Mouse (Mus musculus) lung, postnatal 0 days (tissue): ENCODE data around the gene Rxfp4. TPM values are rescaled to one million over a fixed set of nuclear protein-coding genes. Genes with fewer than 3 reads are reported as not detected.

ENCODE experiments used
- ATAC-seq: fragments of 200-750 bp; cut with Nextera tagmentation; 2 replicates; pipeline ENCODE4 v1.8.0; 2017; ENCODE audit warnings: moderate library complexity
- DNase-seq: peaks from one replicate; pipeline ENCODE4 v3.0.0-alpha.2; 2016; ENCODE audit warnings: low spot score
- H3K27ac ChIP-seq: fragments of 300-500 bp; sonication (generic); 2 replicates; pipeline ENCODE4 v1.5.1; 2014; ENCODE audit warnings: antibody characterized with exemption, mild to moderate bottlenecking, low read length, mixed read lengths
- H3K27me3 ChIP-seq: fragments of 300-500 bp; sonication (generic); replicated peaks from 2 replicates; pipeline ENCODE4 v1.6.1; 2014; ENCODE audit warnings: low read length, mixed read lengths; ENCODE audit not compliant: insufficient read depth
- H3K36me3 ChIP-seq: fragments of 300-500 bp; sonication (generic); 2 replicates; pipeline ENCODE4 v1.6.1; 2014; ENCODE audit warnings: low read length, mixed read lengths; ENCODE audit not compliant: insufficient read depth
- H3K4me1 ChIP-seq: fragments of 300-500 bp; sonication (generic); 2 replicates; pipeline ENCODE4 v1.6.1; 2014; ENCODE audit warnings: antibody characterized with exemption, low read depth, low read length, mixed read lengths; ENCODE audit not compliant: insufficient read depth
- H3K4me2 ChIP-seq: fragments of 300-500 bp; sonication (generic); replicated peaks from 2 replicates; pipeline ENCODE4 v1.6.1; 2014; ENCODE audit warnings: low read depth, mild to moderate bottlenecking, low read length, moderate library complexity, mixed read lengths
- H3K4me3 ChIP-seq: fragments of 300-500 bp; sonication (generic); 2 replicates; pipeline ENCODE4 v1.5.1; 2014; ENCODE audit warnings: low read depth, low read length
- H3K9ac ChIP-seq: fragments of 300-500 bp; sonication (generic); replicated peaks from 2 replicates; pipeline ENCODE4 v1.6.1; 2014; ENCODE audit warnings: low read depth, mild to moderate bottlenecking
- H3K9me3 ChIP-seq: fragments of 300-500 bp; sonication (generic); 2 replicates; pipeline ENCODE4 v1.6.1; 2016; ENCODE audit warnings: low read length, mixed read lengths
- CTCF ChIP-seq: IDR thresholded peaks from 2 replicates; pipeline ENCODE4 v1.5.1; 2016; ENCODE audit warnings: antibody characterized with exemption, mild to moderate bottlenecking
- EP300 ChIP-seq: IDR thresholded peaks from 2 replicates; pipeline ENCODE4 v1.6.1; 2016; ENCODE audit warnings: antibody characterized with exemption, mild to moderate bottlenecking, control low read depth
- WGBS: fragments of 180-500 bp; shearing (Covaris S2); extraction: QIAGEN DNeasy Blood & Tissue Kit; methylation state at CpG from one replicate; pipeline ENCODE4 v1.1.7; 2014; 5-methylcytosine and 5-hydroxymethylcytosine counted together
- polyA plus RNA-seq: library from polyadenylated mRNA; unstranded; fragments of >200 nt; fragmentation: Nextera tagmentation; extraction: Ambion mirVana; gene quantifications from 2 replicates; pipeline ENCODE4 v1.2.1, GENCODE M21; 2015

Rxfp4 gene
- polyA plus RNA-seq = 0.61 and 0.92 TPM in 2 replicates

DNA sequence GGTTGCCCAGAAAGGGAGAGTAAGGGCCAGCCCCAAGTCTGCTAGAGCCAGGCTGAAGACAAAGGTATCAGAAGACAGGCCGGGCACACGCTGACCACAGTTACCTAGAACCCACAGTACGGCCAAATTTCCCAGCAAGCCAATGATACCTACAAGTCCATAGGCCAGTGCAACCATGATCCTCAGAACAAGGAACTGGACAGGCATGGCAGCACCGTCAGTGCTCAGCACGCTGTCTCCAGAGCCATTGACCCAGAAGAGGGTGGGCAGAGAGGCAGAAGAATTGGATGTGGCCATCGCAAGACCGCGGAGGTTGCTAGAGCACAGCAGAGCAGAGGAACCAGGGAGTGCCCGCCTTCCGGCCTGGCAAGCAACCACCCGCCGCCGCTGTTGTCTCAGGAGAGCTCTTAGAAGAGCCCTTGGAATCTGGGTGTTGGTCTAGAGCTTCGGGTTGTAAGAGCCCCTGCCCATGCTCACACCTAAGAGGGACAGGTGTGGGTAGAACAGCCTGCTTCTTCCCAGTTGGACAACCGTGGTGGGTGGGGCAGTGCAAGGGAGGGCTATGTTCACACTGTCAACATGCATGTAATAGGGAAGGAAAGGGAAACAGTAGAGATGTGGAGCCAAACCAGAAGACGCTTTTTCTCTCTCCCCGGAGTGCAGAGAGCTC lies at the start of gene Rxfp4:
Rxfp4 (minus strand) TSS at position 297 of the 670 bp plus-strand sequence.
- TF ChIP-seq CTCF (no peak), EP300 (peak; percentile 75)
- H3K27me3 ChIP-seq = no peaks in the 10 kb centered on the region
- WGBS = 63% methylated on average over 17 of the region's 17 CpGs
- DNase-seq (peak; percentile 84), ATAC-seq (peak; percentile 96)
- peaks cover 12% of the 10 kb centered on the region; the same call in 1 of the 2 replicates for H3K4me1 ChIP-seq
- no peak within 1 kb of the TSS; the same call in 1 of the 2 replicates for H3K4me2 ChIP-seq
- H3K9me3 ChIP-seq = no peaks in the 10 kb centered on the region
- no peak within 1 kb of the TSS for H3K4me3 ChIP-seq
- H3K36me3 ChIP-seq = peaks cover 7% of the 10 kb centered on the region; the same call in 1 of the 2 replicates
- H3K27ac ChIP-seq = peak within 1 kb of the TSS; percentile 84
- H3K9ac ChIP-seq = no peak within 1 kb of the TSS

DNA sequence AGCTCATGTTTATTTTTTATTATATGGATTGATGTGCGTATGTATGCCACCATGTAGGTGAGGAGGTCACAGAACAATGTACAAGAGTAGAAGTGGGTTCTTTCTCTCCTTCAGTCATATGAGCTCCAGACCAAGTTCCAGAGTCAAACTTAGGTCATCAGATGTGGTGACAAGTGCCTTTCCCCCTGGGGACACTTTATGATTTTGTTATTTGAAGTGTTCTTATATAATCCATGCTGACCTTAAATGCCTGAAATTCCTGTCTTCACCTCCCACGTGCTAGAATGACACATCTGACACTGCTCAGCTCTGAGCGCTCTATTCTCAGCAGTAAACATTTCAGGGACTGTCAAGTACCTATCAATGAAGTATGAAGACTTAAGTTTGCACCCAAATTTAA lies 48.3 kb upstream of the Rxfp4 start:
- Histone ChIP-seq H3K36me3 (peaks cover 57% of the 10 kb centered on the region; the same call in 1 of the 2 replicates), H3K4me1 (no peaks in the 10 kb centered on the region), H3K4me2 (no peak overlapping the region), H3K4me3 (no peak overlapping the region), H3K9ac (no peak overlapping the region), H3K9me3 (no peaks in the 10 kb centered on the region), H3K27me3 (no peaks in the 10 kb centered on the region), H3K27ac (no peak overlapping the region)
- TF ChIP-seq CTCF (no peak), EP300 (no peak)
- WGBS = 47% methylated on average over 3 of the region's 3 CpGs
- no peak for ATAC-seq
- DNase-seq = no peak

GRCm38 (mm10) chr3:88700247-88700646 lies 47.3 kb upstream of the Rxfp4 start:
- no peaks in the 10 kb centered on the region for H3K27me3 ChIP-seq
- H3K4me1 ChIP-seq = no peaks in the 10 kb centered on the region
- 80% methylated on average over 3 of the region's 3 CpGs for WGBS
- no peak overlapping the region for H3K4me2 ChIP-seq
- no peak overlapping the region for H3K9ac ChIP-seq
- no peak overlapping the region for H3K4me3 ChIP-seq
- H3K27ac ChIP-seq = no peak overlapping the region
- H3K36me3 ChIP-seq = peaks cover 61% of the 10 kb centered on the region; the same call in 1 of the 2 replicates
- TF ChIP-seq CTCF (no peak), EP300 (no peak)
- no peaks in the 10 kb centered on the region for H3K9me3 ChIP-seq
- DNase-seq = no peak
- no peak for ATAC-seq

DNA sequence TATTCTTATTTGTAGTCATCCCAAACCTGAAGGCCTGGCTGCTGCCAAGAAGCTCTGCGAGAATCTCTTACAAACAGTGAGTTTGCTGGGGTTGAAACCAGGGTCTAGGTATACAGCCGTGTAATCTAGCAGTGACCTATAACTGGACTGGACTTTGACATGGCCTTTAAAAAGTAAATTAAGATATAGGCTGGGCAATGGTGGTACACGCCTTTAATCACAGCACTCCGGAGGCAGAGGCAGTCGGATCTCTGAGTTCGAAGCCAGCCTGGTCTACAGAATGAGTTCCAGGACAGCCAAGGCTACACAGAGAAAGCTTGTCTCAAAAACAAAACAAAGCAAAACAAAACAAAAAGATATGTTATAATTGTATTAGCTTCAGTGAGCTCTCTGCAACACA lies 45.9 kb upstream of the Rxfp4 start:
- ATAC-seq = no peak
- H3K4me3 ChIP-seq = no peak overlapping the region
- no peaks in the 10 kb centered on the region for H3K4me1 ChIP-seq
- DNase-seq = no peak
- H3K27me3 ChIP-seq = no peaks in the 10 kb centered on the region
- peaks cover 62% of the 10 kb centered on the region; the same call in 1 of the 2 replicates for H3K36me3 ChIP-seq
- WGBS = 91% methylated on average over 6 of the region's 6 CpGs
- no peak overlapping the region for H3K9ac ChIP-seq
- no peak for TF ChIP-seq CTCF
- TF ChIP-seq EP300 = no peak
- no peaks in the 10 kb centered on the region for H3K9me3 ChIP-seq
- no peak overlapping the region for H3K27ac ChIP-seq
- H3K4me2 ChIP-seq = no peak overlapping the region

- TF ChIP-seq EP300 = no peak
- H3K9me3 ChIP-seq = no peaks in the 10 kb centered on the region
- no peak overlapping the region for H3K9ac ChIP-seq
- no peaks in the 10 kb centered on the region for H3K27me3 ChIP-seq
- H3K4me1 ChIP-seq = no peaks in the 10 kb centered on the region
- H3K36me3 ChIP-seq = peaks cover 65% of the 10 kb centered on the region; the same call in 1 of the 2 replicates
- no peak overlapping the region for H3K4me3 ChIP-seq
- ATAC-seq = no peak
- no peak overlapping the region for H3K27ac ChIP-seq
- DNase-seq = no peak
- 100% methylated on average over 1 of the region's 1 CpGs for WGBS
- H3K4me2 ChIP-seq = no peak overlapping the region
Measured at GRCm38 (mm10) chr3:88698051-88698450, 45.1 kb upstream of the Rxfp4 start.

- H3K4me1 ChIP-seq = no peaks in the 10 kb centered on the region
- TF ChIP-seq CTCF (peak; percentile 12; the same call in 1 of the 2 replicates), EP300 (no peak)
- no peak overlapping the region for H3K27ac ChIP-seq
- no peak overlapping the region for H3K9ac ChIP-seq
- H3K4me2 ChIP-seq = no peak overlapping the region
- no peaks in the 10 kb centered on the region for H3K27me3 ChIP-seq
- no peak overlapping the region for H3K4me3 ChIP-seq
- DNase-seq (no peak), ATAC-seq (no peak)
- H3K9me3 ChIP-seq = no peaks in the 10 kb centered on the region
- peaks cover 57% of the 10 kb centered on the region for H3K36me3 ChIP-seq
Measured at GRCm38 (mm10) chr3:88695545-88695944, 42.6 kb upstream of the Rxfp4 start.
